Comparison of ENCODE assay signal across 9 mouse cellular contexts in the genomic region with DNA sequence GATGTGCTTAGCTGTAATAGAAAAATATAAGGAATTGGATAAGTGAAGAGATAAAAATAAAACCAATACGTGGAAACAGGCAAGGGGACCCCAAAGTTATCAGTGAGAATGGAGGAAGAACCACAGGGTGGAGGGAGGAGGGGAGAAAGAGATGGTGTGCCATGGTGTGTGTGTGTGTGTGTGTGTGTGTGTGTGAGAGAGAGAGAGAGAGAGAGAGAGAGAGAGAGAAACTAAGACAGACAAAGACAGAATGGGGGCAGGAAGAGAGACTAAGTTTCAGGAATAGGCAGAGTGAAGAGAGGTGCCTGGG. TPM values are rescaled to one million over a fixed set of nuclear protein-coding genes. Genes with fewer than 3 reads are reported as not detected.
DNase-seq lines count a peak whose midpoint lies in the region; ATAC-seq and TF ChIP-seq lines count a peak whose summit lies in the region.
"Had no signal": no experiment of that assay in that cellular context is flagged by ENCODE, and none has a peak within 500 bp of the region (broad histone marks: within the 10 kb centered on the region; RNA-seq: fewer than 3 reads in every experiment).

No protein-coding gene starts in this region.

- H3K36me3 ChIP-seq in kidney, postnatal 0 days (ENCODE audit: insufficient read depth, low read length): no peaks in the 10 kb centered on the region
- H3K36me3 ChIP-seq in embryonic facial prominence, embryonic 12.5 days: no peaks in the 10 kb centered on the region
- H3K36me3 ChIP-seq in intestine, embryonic 15.5 days: no peaks in the 10 kb centered on the region
- no peaks in the 10 kb centered on the region for H3K36me3 ChIP-seq in midbrain, postnatal 0 days (ENCODE audit: insufficient read depth, low read length)

- 0 out of 2 replicates have a peak, but pooled peaks cover 4% of the 10 kb centered on the region for H3K4me1 ChIP-seq in kidney, postnatal 0 days (replicated peaks; ENCODE audit: insufficient read depth, low read length)
- H3K4me1 ChIP-seq in embryonic facial prominence, embryonic 12.5 days: peaks cover 6% of the 10 kb centered on the region; the same call in 1 of the 2 replicates
- no peaks in the 10 kb centered on the region for H3K4me1 ChIP-seq in intestine, embryonic 15.5 days (replicated peaks)
- H3K4me1 ChIP-seq in midbrain, postnatal 0 days (ENCODE audit: insufficient read depth, low read length): no peaks in the 10 kb centered on the region

- TF ChIP-seq CTCF in kidney, postnatal 0 days (IDR thresholded peaks at IDR 0.05; ENCODE audit: low read depth): no peak
- no peak for TF ChIP-seq CTCF in midbrain, postnatal 0 days (IDR thresholded peaks at IDR 0.05)

- H3K9me3 ChIP-seq in kidney, postnatal 0 days (replicated peaks; ENCODE audit: low read length): no peaks in the 10 kb centered on the region
- H3K9me3 ChIP-seq in embryonic facial prominence, embryonic 12.5 days: no peaks in the 10 kb centered on the region
- H3K9me3 ChIP-seq in intestine, embryonic 15.5 days: no peaks in the 10 kb centered on the region
- no peaks in the 10 kb centered on the region for H3K9me3 ChIP-seq in midbrain, postnatal 0 days (ENCODE audit: low read length)

- no peak for DNase-seq in kidney, postnatal 0 days (ENCODE audit: low spot score)
- DNase-seq in kidney, adult 11 months: no peak
- DNase-seq in midbrain, postnatal 0 days (ENCODE audit: low spot score): no peak
- no peak for DNase-seq in thymus, postnatal 25 days
- no peak for DNase-seq in urinary bladder, postnatal 25 days (ENCODE audit: low spot score)
- DNase-seq: adrenal gland, adult 8-10 months had no signal

- ATAC-seq in kidney, postnatal 0 days (replicated peaks; ENCODE audit: low FRiP score, low read depth): no peak; the same call in 1 of the 2 replicates
- peak; percentile 36; the same call in 1 of the 2 replicates for ATAC-seq in embryonic facial prominence, embryonic 12.5 days (ENCODE audit: insufficient number of reproducible peaks, insufficient read depth, low FRiP score, low TSS enrichment)
- ATAC-seq in intestine, embryonic 15.5 days: no peak; the same call in 1 of the 2 replicates
- ATAC-seq in midbrain, postnatal 0 days (ENCODE audit: low FRiP score): peak; percentile 52; the same call in 1 of the 2 replicates
- ATAC-seq in cerebellum, adult (ENCODE audit: insufficient number of reproducible peaks, low FRiP score, low TSS enrichment): no peak

- H3K4me2 ChIP-seq in kidney, postnatal 0 days (ENCODE audit: low read length): peak overlapping the region; percentile 80
- peak overlapping the region; percentile 61 for H3K4me2 ChIP-seq in embryonic facial prominence, embryonic 12.5 days (replicated peaks)
- H3K4me2 ChIP-seq in intestine, embryonic 15.5 days (replicated peaks): peak overlapping the region; percentile 88
- peak overlapping the region; percentile 89 for H3K4me2 ChIP-seq in midbrain, postnatal 0 days (ENCODE audit: low read depth, low read length, poor library complexity, severe bottlenecking)

- H3K27ac ChIP-seq in kidney, postnatal 0 days: peak overlapping the region; percentile 70
- H3K27ac ChIP-seq in embryonic facial prominence, embryonic 12.5 days: peak overlapping the region; percentile 79; the same call in 1 of the 2 replicates
- H3K27ac ChIP-seq in intestine, embryonic 15.5 days: peak overlapping the region; percentile 51
- H3K27ac ChIP-seq in midbrain, postnatal 0 days (ENCODE audit: low read depth, low read length): peak overlapping the region; percentile 73; the same call in 1 of the 2 replicates

- H3K27me3 ChIP-seq in kidney, postnatal 0 days (ENCODE audit: insufficient read depth, low read length): no peaks in the 10 kb centered on the region
- no peaks in the 10 kb centered on the region for H3K27me3 ChIP-seq in embryonic facial prominence, embryonic 12.5 days
- no peaks in the 10 kb centered on the region for H3K27me3 ChIP-seq in intestine, embryonic 15.5 days (replicated peaks)
- no peaks in the 10 kb centered on the region for H3K27me3 ChIP-seq in midbrain, postnatal 0 days (ENCODE audit: insufficient read depth, low read length)

- H3K4me3 ChIP-seq in kidney, postnatal 0 days (replicated peaks; ENCODE audit: low read depth, low read length): peak overlapping the region; percentile 56
- H3K4me3 ChIP-seq in embryonic facial prominence, embryonic 12.5 days: peak overlapping the region; percentile 48
- peak overlapping the region; percentile 51 for H3K4me3 ChIP-seq in intestine, embryonic 15.5 days (replicated peaks)
- H3K4me3 ChIP-seq in midbrain, postnatal 0 days (ENCODE audit: low read depth, low read length): peak overlapping the region; percentile 51

- WGBS in kidney, postnatal 0 days: 14% methylated on average over 1 of the region's 1 CpGs
- WGBS in embryonic facial prominence, embryonic 12.5 days: 15% methylated on average over 1 of the region's 1 CpGs
- WGBS in intestine, embryonic 15.5 days: 16% methylated on average over 1 of the region's 1 CpGs
- WGBS in midbrain, postnatal 0 days: 3% methylated on average over 1 of the region's 1 CpGs

- H3K9ac ChIP-seq in kidney, postnatal 0 days (ENCODE audit: low read depth, low read length): peak overlapping the region; percentile 61
- peak overlapping the region; percentile 64 for H3K9ac ChIP-seq in embryonic facial prominence, embryonic 12.5 days
- H3K9ac ChIP-seq in intestine, embryonic 15.5 days: peak overlapping the region; percentile 42
- H3K9ac ChIP-seq in midbrain, postnatal 0 days (replicated peaks; ENCODE audit: low read length, poor library complexity, severe bottlenecking): peak overlapping the region; percentile 77

RNA-seq across cellular contexts. Expression of a gene that starts 11.4 kb away (rescaled TPM):
- 36.0 and 40.9 TPM in 2 replicates for polyA plus RNA-seq in kidney, postnatal 0 days (2015; fragmentation: Nextera tagmentation; extraction: Ambion mirVana)
- polyA plus RNA-seq in embryonic facial prominence, embryonic 12.5 days (2016; fragmentation: Nextera tagmentation; extraction: Ambion mirVana): 41.9 and 43.3 TPM in 2 replicates
- 35.6 and 36.9 TPM in 2 replicates for polyA plus RNA-seq in intestine, embryonic 15.5 days (2015; fragmentation: Nextera tagmentation; extraction: Ambion mirVana)
- total RNA-seq in midbrain, postnatal 0 days (2014; rRNA removed): 15.2 and 16.9 TPM in 2 replicates
- 31.4 and 31.5 TPM in 2 replicates for polyA plus RNA-seq in midbrain, postnatal 0 days (2015; fragmentation: Nextera tagmentation; extraction: Ambion mirVana)

Comparison
In these comparisons a context has a peak if more than half of its experiments do, and no peak if none do; other contexts are left out.
1. ATAC-seq: peak in embryonic facial prominence, embryonic 12.5 days (single experiment) and midbrain, postnatal 0 days (single experiment); none in kidney, postnatal 0 days (single experiment), intestine, embryonic 15.5 days (single experiment) and cerebellum, adult (single experiment).
2. Peak in every context shown above with its lines, with median percentiles within 50 percentile points of each other: H3K27ac ChIP-seq, H3K4me2 ChIP-seq, H3K4me3 ChIP-seq and H3K9ac ChIP-seq.